Mouse (Mus musculus) CD4-positive helper T cell, adult 2 months (primary cell): ENCODE data around the gene Clint1.

Source experiments
- DNase-seq: peaks from one replicate; pipeline ENCODE4 v3.0.0-alpha.2; 2012; ENCODE audit warnings: low read depth, missing footprints, low spot score

Gene Clint1

DNA sequence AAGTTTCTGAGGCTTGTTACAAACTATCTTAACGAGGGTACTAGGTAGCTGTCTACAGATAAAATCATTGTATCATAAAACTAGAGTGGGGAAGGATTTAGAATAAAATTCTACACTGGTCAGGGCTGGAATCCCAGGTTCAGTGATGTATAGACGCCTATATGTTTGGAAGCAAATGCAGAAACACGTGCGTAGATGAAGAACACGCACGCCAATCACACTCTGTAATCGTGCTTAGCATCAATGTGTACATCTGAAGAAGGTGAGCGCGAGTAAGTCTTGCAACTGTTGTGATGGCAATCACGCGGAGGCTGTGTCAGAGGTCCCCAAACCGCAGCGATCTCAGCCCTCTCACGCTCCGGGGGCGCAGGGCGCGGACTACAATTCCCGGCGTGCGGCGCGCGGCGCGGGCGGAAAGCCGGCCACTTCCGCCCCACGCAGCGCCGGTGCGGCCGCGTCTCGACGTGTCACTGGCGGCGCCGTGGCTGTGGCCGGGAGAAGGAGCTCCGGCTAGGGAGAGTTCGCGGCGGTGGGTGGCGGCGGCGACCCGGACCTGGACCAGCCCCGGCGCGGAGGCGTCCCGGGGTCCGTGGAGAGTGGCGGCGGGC, at the start of gene Clint1:
TSS of gene Clint1 (plus strand) at position 536 of the 608 bp plus-strand sequence.
- peak; percentile 89 for DNase-seq

- DNase-seq: no peak
These were observed 47.8 kb upstream of the Clint1 start for GRCm38 (mm10) chr11:45804068-45804467.

DNA sequence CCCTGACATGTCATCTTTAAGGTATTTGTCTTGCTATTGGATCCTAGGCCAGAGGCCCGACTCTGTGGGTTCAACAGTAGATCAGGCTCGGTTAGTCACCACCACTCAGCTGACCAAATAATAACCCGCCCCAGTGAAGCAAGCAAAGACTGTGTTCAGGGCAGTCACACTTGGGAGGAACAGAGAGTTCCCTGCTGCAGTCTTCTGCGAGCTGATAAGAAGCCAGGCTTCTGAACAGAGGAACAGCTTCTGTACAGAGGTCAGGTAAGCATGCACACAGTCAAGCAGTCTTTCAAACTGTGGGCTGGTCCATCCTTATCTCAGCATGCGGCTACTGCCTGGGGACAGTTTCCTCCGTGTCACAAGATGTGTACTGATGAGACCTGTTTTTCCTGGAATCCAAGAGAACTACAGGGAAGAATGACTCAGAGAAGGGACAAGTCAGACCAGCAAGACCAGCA, 46.5 kb upstream of the Clint1 start:
- DNase-seq: no peak

GRCm38 (mm10) chr11:45805810-45806209, 46.0 kb upstream of the Clint1 start:
- DNase-seq: no peak

GRCm38 (mm10) chr11:45806264-45806663, 45.6 kb upstream of the Clint1 start:
- no peak for DNase-seq

- DNase-seq: no peak
These were observed 45.0 kb upstream of the Clint1 start for GRCm38 (mm10) chr11:45806809-45807208.

DNA sequence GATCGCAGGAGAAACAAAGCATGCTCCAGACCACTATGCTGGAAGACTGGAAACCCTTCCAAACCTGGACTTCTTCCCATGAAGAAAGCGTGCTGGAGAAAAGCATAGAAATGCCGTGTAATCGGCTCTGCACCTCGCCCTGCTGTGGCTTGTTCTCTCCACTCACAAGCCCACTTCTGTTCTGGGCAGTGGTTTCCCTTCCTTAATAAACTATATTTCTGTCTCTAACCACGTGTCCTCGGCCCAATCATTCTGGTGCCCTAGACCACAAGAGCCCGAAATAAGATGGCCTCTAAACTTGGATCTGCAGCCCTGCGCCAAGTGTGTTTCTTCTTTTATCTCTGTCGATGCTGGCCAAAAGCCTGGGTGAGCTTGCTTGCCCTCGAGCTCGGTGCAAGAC, 44.0 kb upstream of the Clint1 start:
- no peak for DNase-seq

- DNase-seq: no peak
These were observed 42.4 kb upstream of the Clint1 start for GRCm38 (mm10) chr11:45809424-45809823.

- DNase-seq: no peak
These were observed 41.8 kb upstream of the Clint1 start for GRCm38 (mm10) chr11:45810056-45810455.

- DNase-seq: no peak
These were observed 41.0 kb upstream of the Clint1 start for GRCm38 (mm10) chr11:45810805-45811204.

DNA sequence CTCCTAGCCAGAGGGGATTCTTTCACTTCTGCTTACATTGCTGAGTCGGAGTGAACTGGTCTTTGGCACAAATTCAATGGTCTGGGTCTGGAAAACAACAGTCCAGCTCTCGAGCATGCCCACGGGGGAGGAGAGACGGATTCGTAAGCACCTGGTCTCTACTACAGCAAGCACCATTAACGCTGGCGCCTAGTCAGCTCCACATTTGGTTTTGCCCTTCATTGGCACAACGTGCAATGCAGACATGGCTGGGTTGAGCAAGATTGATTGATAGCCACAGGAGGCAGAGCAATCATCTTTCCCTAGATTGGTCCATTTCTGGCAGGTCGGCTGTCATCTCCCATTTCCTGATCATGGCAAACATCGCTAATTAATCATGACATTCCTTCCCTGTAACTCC, 36.2 kb upstream of the Clint1 start:
- DNase-seq: no peak

GRCm38 (mm10) chr11:45816712-45817111, 35.1 kb upstream of the Clint1 start:
- no peak for DNase-seq

GRCm38 (mm10) chr11:45817996-45818395, 33.9 kb upstream of the Clint1 start:
- no peak for DNase-seq

DNA sequence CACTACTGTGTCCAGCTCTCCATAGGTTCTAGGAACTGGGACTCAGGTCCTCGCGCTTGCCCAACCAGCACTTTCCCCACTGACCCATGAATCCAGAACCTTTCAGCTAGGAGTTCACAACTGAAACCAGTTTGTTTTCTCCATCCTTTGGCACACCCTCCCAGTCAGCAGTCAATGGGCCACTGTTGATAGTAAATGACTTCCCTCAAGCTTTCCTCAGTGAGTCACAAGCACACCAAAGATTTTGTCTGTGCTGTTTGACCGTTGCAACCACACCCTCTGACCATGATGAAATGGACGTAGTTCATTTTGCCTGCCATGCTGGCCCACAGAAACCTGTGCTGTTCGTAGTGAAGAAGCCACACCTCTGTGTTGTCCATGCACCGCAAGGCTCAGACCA, 30.9 kb upstream of the Clint1 start:
- no peak for DNase-seq

DNA sequence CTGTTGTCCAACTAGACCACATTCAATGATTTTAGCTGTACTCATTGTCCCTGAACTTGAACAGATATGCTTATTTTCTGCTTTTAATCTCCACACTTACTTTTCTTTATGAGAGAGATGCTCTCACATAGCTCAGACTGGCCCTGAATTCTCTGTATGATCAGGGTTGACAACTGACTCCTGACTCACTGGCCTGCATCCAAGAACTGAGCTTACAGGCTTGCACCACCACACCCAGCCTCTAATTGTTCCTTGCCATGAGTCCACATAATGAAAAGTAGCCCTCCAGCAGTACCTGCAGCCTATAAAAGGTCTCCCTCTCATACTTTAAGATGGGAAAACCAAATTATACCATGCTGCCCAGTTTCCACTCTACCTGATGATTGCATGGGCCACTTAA, 21.7 kb upstream of the Clint1 start:
- no peak for DNase-seq

- DNase-seq: no peak
These were observed 21.0 kb upstream of the Clint1 start for GRCm38 (mm10) chr11:45830743-45831310.

- no peak for DNase-seq
These were observed 20.2 kb upstream of the Clint1 start for GRCm38 (mm10) chr11:45831476-45832143.

GRCm38 (mm10) chr11:45835625-45836255, 16.1 kb upstream of the Clint1 start:
- no peak for DNase-seq

DNA sequence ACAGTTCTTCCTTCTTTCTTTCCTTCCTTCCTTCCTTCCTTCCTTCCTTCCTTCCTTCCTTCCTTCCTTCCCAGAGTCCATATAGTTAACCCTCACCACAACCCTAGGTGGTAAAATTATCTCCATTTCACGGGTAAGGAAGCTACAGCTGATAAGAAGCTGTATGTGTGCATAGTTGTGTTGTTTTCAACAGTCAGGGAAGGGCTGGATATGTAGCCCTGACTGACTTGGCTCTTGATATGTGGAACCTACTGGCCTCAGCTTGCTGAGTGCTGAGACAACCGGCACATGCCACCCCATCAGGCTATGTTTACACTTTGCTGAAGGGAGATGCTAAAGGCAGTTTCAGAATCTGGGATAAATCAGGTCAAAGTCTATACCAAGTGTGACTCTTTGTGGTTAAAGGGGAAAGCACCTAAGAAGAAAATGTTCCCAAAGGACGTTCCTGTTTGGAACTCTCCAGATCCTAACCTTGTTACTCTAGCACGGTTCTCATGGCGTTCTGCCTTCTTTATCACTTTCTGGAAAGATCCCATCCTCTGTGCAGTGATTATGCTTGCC, 14.5 kb upstream of the Clint1 start:
- no peak for DNase-seq

DNA sequence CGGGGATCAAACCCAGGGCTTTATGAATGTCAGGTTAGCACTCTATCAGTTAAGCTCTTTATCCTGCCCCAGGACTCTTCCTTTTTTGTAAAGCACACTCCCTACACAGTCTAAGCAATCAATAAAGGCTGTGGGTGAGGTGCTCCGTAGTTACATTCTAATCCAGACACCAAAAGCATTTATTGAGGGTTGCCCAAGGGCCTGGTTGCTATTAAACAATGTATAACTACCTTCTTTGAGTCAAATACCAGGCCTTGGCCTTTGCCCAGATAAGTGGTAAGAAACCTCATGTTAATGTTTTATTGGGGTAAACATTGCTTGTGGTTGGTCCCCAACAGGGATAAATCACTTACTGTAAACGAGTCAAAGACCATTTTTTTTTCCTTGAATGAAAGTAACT, 13.4 kb upstream of the Clint1 start:
- no peak for DNase-seq

DNA sequence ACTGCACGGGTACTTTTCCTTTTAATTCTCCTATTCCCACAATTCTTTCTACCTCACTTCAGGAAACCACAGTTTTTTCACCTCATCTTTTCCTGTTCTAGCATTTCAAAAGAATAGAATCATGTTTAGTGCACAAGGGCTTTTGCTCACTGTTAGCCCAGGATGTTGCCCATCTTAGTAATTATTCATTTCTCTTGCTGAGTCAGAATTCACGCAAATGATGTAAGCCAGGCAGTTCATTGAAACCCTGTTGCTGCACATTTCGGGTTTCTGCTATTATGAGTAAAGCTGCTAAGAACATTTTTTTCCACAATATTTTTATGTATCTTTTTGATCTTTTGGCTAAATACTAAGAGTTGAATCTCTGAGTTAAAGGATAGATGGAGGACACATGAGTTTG, 11.5 kb upstream of the Clint1 start:
- DNase-seq: no peak

GRCm38 (mm10) chr11:45846008-45846407, 5.8 kb upstream of the Clint1 start:
- DNase-seq: no peak
